Mouse (Mus musculus) midbrain, embryonic 14.5 days (tissue): ENCODE data around the gene Ptprj. TPM values are rescaled to one million over a fixed set of nuclear protein-coding genes. Genes with fewer than 3 reads are reported as not detected.

Experiments
- ATAC-seq: fragments of 200-750 bp; cut with Nextera tagmentation; 2 replicates; pipeline ENCODE4 v1.8.0; 2017; ENCODE audit warnings: moderate number of reproducible peaks, moderate library complexity; ENCODE audit not compliant: low FRiP score, low TSS enrichment
- DNase-seq: peaks from one replicate; pipeline ENCODE4 v3.0.0-alpha.2; 2015
- H3K27ac ChIP-seq: fragments of 300-500 bp; sonication (generic); replicated peaks from 2 replicates; pipeline ENCODE4 v1.5.1; 2014; ENCODE audit warnings: mild to moderate bottlenecking, low read depth, low read length, moderate library complexity
- H3K27me3 ChIP-seq: fragments of 300-500 bp; sonication (generic); 2 replicates; pipeline ENCODE4 v1.6.1; 2014; ENCODE audit warnings: low read length, control low read depth, mixed read lengths; ENCODE audit not compliant: control insufficient read depth, insufficient read depth
- H3K36me3 ChIP-seq: fragments of 300-500 bp; sonication (generic); 2 replicates; pipeline ENCODE4 v1.6.1; 2014; ENCODE audit warnings: low read length, control low read depth; ENCODE audit not compliant: control insufficient read depth, insufficient read depth
- H3K4me1 ChIP-seq: fragments of 300-500 bp; sonication (generic); 2 replicates; pipeline ENCODE4 v1.6.1; 2014; ENCODE audit warnings: mild to moderate bottlenecking, antibody characterized with exemption, low read length, control low read depth; ENCODE audit not compliant: control insufficient read depth, insufficient read depth
- H3K4me2 ChIP-seq: fragments of 300-500 bp; sonication (generic); 2 replicates; pipeline ENCODE4 v1.6.1; 2014; ENCODE audit warnings: mild to moderate bottlenecking, low read length, moderate library complexity
- H3K4me3 ChIP-seq: fragments of 300-500 bp; sonication (generic); replicated peaks from 2 replicates; pipeline ENCODE4 v1.5.1; 2014; ENCODE audit warnings: low read depth, low read length
- H3K9ac ChIP-seq: fragments of 300-500 bp; sonication (generic); replicated peaks from 2 replicates; pipeline ENCODE4 v1.6.1; 2014; ENCODE audit warnings: mild to moderate bottlenecking, low read length, moderate library complexity
- H3K9me3 ChIP-seq: fragments of 300-500 bp; sonication (generic); 2 replicates; pipeline ENCODE4 v1.6.1; 2016; ENCODE audit warnings: low read length, control low read depth, mixed read lengths; ENCODE audit not compliant: control insufficient read depth
- WGBS: fragments of 180-500 bp; shearing (Covaris S2); extraction: QIAGEN DNeasy Blood & Tissue Kit; methylation state at CpG from one replicate; pipeline ENCODE4 v1.1.7; 2014; 5-methylcytosine and 5-hydroxymethylcytosine counted together
- polyA plus RNA-seq: library from polyadenylated mRNA; unstranded; fragments of >200 nt; fragmentation: Nextera tagmentation; extraction: Ambion mirVana; gene quantifications from 2 replicates; pipeline ENCODE4 v1.2.1, GENCODE M21; 2014

Ptprj gene
- polyA plus RNA-seq, 1 experiment from 2014 or later: 7.1 TPM

DNA sequence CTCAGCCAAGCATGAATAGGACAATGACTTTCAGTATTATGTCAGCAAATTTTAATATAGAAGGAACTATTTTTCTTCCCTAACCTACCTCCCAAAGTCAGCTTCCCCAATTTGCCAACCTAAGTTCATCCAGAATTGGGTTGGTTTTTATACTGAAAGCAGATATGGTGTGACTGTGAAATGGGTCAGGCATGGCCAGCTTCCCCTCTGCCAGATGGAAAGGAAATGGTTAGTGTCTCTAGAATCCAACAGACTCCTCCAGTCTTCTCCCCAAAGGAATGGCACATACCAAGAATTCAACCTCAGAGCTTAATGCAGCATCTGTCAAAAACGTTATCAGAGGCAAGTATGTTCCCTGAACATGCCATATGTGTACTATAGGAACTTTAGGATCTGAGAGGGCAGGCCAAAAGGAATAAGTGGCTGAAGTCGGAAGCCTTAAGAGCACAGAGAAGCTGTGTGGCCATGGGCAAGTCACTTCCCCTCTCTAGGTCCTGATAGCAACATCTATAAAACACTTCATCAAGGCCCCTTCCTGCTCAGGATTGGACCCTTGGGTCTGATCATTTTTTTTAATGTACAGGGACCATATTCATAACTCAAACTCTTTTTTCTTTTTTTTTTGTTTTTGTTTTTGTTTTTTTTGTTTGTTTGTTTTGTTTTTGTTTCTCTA lies 21.3 kb downstream of the Ptprj start:
- Histone ChIP-seq H3K36me3 (no peaks in the 10 kb centered on the region), H3K4me1 (peaks cover 4% of the 10 kb centered on the region; the same call in 1 of the 2 replicates), H3K27ac (no peak overlapping the region), H3K27me3 (no peaks in the 10 kb centered on the region), H3K4me2 (no peak overlapping the region), H3K4me3 (no peak overlapping the region), H3K9ac (no peak overlapping the region), H3K9me3 (no peaks in the 10 kb centered on the region)
- ATAC-seq: no peak
- no peak for DNase-seq
- 90% methylated on average over 2 of the region's 2 CpGs for WGBS

- WGBS: 88% methylated on average over 11 of the region's 11 CpGs
- H3K4me3 ChIP-seq: no peak overlapping the region
- no peaks in the 10 kb centered on the region for H3K36me3 ChIP-seq
- no peaks in the 10 kb centered on the region for H3K27me3 ChIP-seq
- peaks cover 4% of the 10 kb centered on the region; the same call in 1 of the 2 replicates for H3K4me1 ChIP-seq
- no peaks in the 10 kb centered on the region for H3K9me3 ChIP-seq
- no peak overlapping the region for H3K4me2 ChIP-seq
- ATAC-seq (no peak), DNase-seq (no peak)
- no peak overlapping the region for H3K9ac ChIP-seq
- H3K27ac ChIP-seq: no peak overlapping the region
Observed at GRCm38 (mm10) chr2:90558361-90558760, 22.1 kb downstream of the Ptprj start.

- ATAC-seq (no peak), DNase-seq (no peak)
- no peaks in the 10 kb centered on the region for H3K9me3 ChIP-seq
- no peak overlapping the region for H3K27ac ChIP-seq
- no peaks in the 10 kb centered on the region for H3K36me3 ChIP-seq
- peaks cover 4% of the 10 kb centered on the region; the same call in 1 of the 2 replicates for H3K4me1 ChIP-seq
- no peak overlapping the region for H3K4me2 ChIP-seq
- H3K4me3 ChIP-seq: no peak overlapping the region
- 88% methylated on average over 3 of the region's 3 CpGs for WGBS
- no peak overlapping the region for H3K9ac ChIP-seq
- no peaks in the 10 kb centered on the region for H3K27me3 ChIP-seq
Observed at GRCm38 (mm10) chr2:90557913-90558312, 22.5 kb downstream of the Ptprj start.

DNA sequence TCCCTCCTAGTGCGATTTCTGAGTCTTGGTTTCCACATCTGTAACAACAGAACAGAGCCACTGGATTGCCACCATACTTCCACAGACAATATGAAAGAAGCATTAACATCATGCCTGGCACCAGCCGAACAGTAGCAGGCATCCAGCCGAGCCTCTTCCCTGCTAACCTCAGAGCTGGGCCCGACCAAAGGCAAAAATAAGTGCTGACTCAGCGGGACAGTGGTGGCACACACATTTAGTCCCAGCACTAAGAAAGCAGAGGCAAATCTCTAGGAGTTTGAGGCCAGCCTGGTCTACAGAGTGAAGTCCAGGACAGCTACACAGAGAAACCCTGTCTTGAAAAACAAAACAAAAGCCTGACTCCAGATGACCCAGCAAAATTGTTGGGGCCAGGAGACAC lies 24.7 kb downstream of the Ptprj start:
- no peaks in the 10 kb centered on the region for H3K9me3 ChIP-seq
- WGBS: 86% methylated on average over 5 of the region's 5 CpGs
- H3K27ac ChIP-seq: no peak overlapping the region
- no peaks in the 10 kb centered on the region for H3K27me3 ChIP-seq
- no peak overlapping the region for H3K4me2 ChIP-seq
- H3K4me3 ChIP-seq: no peak overlapping the region
- no peak overlapping the region for H3K9ac ChIP-seq
- H3K4me1 ChIP-seq: peaks cover 4% of the 10 kb centered on the region; the same call in 1 of the 2 replicates
- ATAC-seq (no peak), DNase-seq (no peak)
- no peaks in the 10 kb centered on the region for H3K36me3 ChIP-seq

DNA sequence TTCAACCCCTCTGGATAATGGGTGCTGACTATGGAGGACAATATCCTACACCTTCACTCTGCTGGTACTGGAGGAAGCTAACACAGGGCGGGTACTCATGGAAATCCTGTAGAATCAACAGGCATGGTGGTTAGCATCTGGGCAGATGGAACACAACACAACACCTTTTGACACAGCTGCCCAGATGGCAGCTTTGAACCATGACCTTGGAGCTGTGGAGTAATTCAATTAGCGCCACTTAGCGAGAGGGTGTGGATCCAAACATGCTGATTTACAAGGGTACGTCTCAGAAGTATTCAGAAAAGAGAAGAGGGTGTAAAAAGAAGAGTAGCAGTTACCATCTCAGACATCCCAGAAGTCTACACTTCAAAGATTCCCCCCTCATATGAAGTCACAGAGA lies 25.6 kb downstream of the Ptprj start:
- ATAC-seq: no peak

GRCm38 (mm10) chr2:90553861-90554260 lies 26.6 kb downstream of the Ptprj start:
- no peaks in the 10 kb centered on the region for H3K4me1 ChIP-seq
- DNase-seq: no peak
- no peak overlapping the region for H3K9ac ChIP-seq
- no peak overlapping the region for H3K4me2 ChIP-seq
- H3K27me3 ChIP-seq: no peaks in the 10 kb centered on the region
- no peak overlapping the region for H3K27ac ChIP-seq
- WGBS: 91% methylated on average over 4 of the region's 4 CpGs
- no peaks in the 10 kb centered on the region for H3K36me3 ChIP-seq
- H3K9me3 ChIP-seq: no peaks in the 10 kb centered on the region
- H3K4me3 ChIP-seq: no peak overlapping the region
- ATAC-seq: no peak

More for the DNA sequence above, 25.6 kb downstream of the Ptprj start:
- Histone ChIP-seq H3K9me3 (no peaks in the 10 kb centered on the region), H3K4me1 (no peaks in the 10 kb centered on the region), H3K4me3 (no peak overlapping the region), H3K36me3 (no peaks in the 10 kb centered on the region), H3K4me2 (no peak overlapping the region), H3K9ac (no peak overlapping the region), H3K27me3 (no peaks in the 10 kb centered on the region), H3K27ac (no peak overlapping the region)
- no peak for DNase-seq
- WGBS: 93% methylated on average over 4 of the region's 4 CpGs

DNA sequence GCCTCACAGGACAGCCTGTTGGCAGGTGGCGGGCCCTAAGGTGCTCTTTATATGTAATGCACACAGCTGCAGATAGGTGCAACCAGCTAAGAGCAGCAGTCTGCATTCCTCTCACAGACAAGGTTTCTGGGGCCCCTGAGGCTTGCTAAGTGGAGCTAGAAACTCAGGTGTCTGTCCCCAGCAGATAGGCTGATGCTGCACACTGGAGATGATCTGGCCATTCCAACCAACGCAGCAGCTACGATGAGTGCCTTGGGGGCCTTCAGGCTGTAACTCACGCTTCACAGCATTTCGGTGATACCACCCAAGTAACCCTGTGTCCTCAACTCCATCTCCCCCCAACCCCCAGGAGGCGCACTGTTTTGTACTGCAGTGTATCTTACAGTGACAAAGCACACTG lies 29.8 kb downstream of the Ptprj start:
- WGBS: 92% methylated on average over 6 of the region's 6 CpGs
- no peak overlapping the region for H3K9ac ChIP-seq
- ATAC-seq (no peak), DNase-seq (no peak)
- no peak overlapping the region for H3K4me2 ChIP-seq
- H3K27me3 ChIP-seq: no peaks in the 10 kb centered on the region
- H3K9me3 ChIP-seq: no peaks in the 10 kb centered on the region
- H3K27ac ChIP-seq: no peak overlapping the region
- no peaks in the 10 kb centered on the region for H3K36me3 ChIP-seq
- H3K4me3 ChIP-seq: no peak overlapping the region
- H3K4me1 ChIP-seq: no peaks in the 10 kb centered on the region

DNA sequence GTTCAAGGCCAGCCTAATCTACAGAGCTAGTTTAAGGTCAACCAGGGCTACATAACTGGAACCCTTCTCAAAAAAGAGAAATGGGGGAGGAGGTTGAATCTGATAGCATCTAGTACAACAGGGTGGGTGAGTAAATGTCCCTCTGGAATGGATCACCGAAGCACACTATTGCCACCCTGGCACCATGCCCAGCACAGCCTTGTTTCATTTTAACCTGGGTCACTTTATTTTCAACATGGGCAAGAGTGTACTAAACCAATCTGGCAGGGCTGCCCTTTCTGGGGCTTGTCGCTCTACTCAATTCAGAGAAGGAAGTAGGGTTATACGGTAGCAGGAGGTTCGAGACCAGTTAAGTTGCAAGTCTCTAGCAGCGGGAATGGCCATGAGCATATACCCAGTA lies 31.9 kb downstream of the Ptprj start:
- 91% methylated on average over 5 of the region's 5 CpGs for WGBS
- no peak overlapping the region for H3K4me2 ChIP-seq
- no peaks in the 10 kb centered on the region for H3K36me3 ChIP-seq
- DNase-seq: no peak
- H3K4me3 ChIP-seq: no peak overlapping the region
- no peak overlapping the region for H3K9ac ChIP-seq
- H3K27me3 ChIP-seq: no peaks in the 10 kb centered on the region
- no peaks in the 10 kb centered on the region for H3K9me3 ChIP-seq
- no peak overlapping the region for H3K27ac ChIP-seq
- no peak for ATAC-seq
- H3K4me1 ChIP-seq: no peaks in the 10 kb centered on the region

DNA sequence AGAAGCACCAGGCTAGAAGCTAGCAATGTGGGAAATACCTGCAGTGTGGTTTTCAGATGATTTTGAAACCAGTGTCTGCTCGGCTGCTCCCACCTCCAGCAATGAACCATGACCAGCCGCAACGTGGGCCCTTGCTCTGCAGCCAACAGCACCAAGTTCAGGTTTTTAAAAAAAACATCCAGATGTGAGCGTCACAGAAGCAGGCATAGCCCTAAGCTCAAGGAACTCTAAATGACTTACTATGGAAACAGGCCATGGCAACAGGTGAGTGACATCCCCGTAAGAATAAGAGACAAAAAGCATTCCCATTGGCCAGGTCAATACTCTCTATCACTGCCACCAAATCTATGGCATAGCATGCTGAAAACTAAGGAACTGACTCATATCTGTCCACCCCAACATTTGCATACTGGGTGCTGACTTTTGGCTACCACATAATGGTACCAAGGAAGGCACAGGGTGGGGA lies 33.3 kb downstream of the Ptprj start:
- WGBS: 80% methylated on average over 5 of the region's 5 CpGs
- no peaks in the 10 kb centered on the region for H3K4me1 ChIP-seq
- DNase-seq (no peak), ATAC-seq (no peak)
- H3K9ac ChIP-seq: no peak overlapping the region
- H3K27ac ChIP-seq: no peak overlapping the region
- H3K9me3 ChIP-seq: no peaks in the 10 kb centered on the region
- no peaks in the 10 kb centered on the region for H3K27me3 ChIP-seq
- H3K4me2 ChIP-seq: no peak overlapping the region
- no peaks in the 10 kb centered on the region for H3K36me3 ChIP-seq
- H3K4me3 ChIP-seq: no peak overlapping the region
